Mouse (Mus musculus): ENCODE measurements around the gene 0610040J01Rik.
"Not testable (repeated sequence)": the region's sequence is repeated elsewhere in the genome, so short reads cannot be mapped to it uniquely, and the experiment has no call there.

DNA sequence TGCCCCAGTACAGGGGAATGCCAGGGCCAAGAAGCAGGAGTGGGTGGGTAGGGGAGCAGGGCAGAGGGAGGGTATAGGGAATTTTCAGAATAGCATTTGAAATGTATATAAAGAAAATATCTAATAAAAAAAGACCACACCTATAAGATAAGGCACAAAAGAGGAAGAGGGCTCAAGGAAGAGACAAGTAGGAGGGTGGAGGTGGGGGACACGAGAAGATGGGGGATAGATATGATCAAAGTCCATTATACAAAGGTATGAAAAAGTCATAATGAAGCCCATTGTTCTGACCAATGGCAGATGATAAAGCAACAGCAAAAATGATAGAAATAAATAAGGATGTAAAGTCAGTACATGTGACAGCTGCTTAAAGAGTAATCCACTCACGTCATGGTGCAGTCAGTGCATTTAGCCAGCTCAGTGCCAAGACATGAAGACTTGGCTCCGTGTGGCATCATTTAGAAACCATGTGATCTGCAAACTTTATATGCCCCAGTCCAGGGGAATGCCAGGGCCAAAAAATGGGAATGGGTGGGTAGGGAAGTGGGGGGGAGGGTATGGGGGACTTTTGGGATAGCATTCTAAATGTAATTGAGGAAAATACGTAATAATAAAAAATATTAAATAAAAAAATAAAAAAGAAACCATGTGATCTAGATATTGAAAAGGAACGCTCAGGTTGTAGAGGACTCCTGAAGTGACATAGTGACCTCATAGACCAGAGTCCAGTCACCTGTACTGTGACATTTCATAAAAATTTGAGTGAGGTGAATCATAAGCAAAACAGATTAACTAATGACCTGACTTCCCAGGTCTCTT is 85.0 kb downstream of the 0610040J01Rik start:
- TF ChIP-seq CTCF, EP300 (IDR thresholded peaks at IDR 0.05): not testable (repeated sequence)

Measured in lung, postnatal 0 days (tissue).